Mouse (Mus musculus) lung, postnatal 36 days (tissue): ENCODE results near the gene Lrrc41.

ENCODE experiments used
- DNase-seq: peaks from one replicate; pipeline ENCODE4 v3.0.0; 2022; ENCODE audit warnings: mixed read lengths

Gene Lrrc41

GRCm38 (mm10) chr4:116074861-116075620 is at the start of gene Lrrc41, which contains the start of gene Uqcrh:
Gene Lrrc41, plus strand, starts transcription at chr4:116075269.
Gene Uqcrh, minus strand, starts transcription at chr4:116075071.
- peak; percentile 96 for DNase-seq

GRCm38 (mm10) chr4:116032906-116033305 is 42.2 kb upstream of the Lrrc41 start:
- no peak for DNase-seq

- no peak for DNase-seq
Measured at GRCm38 (mm10) chr4:116033374-116033773, 41.7 kb upstream of the Lrrc41 start.

- no peak for DNase-seq
Measured at GRCm38 (mm10) chr4:116040466-116040865, 34.6 kb upstream of the Lrrc41 start.

- DNase-seq: peak; percentile 35
Measured at GRCm38 (mm10) chr4:116042186-116042585, 32.9 kb upstream of the Lrrc41 start.

GRCm38 (mm10) chr4:116046604-116047003 is 28.5 kb upstream of the Lrrc41 start:
- no peak for DNase-seq

- no peak for DNase-seq
Measured at GRCm38 (mm10) chr4:116047681-116048080, 27.4 kb upstream of the Lrrc41 start.

- DNase-seq: peak; percentile 91
Measured at GRCm38 (mm10) chr4:116048130-116048920, 26.7 kb upstream of the Lrrc41 start.

- peak; percentile 25 for DNase-seq
Measured at GRCm38 (mm10) chr4:116049211-116049610, 25.9 kb upstream of the Lrrc41 start.

GRCm38 (mm10) chr4:116052526-116053293 is 22.4 kb upstream of the Lrrc41 start:
- DNase-seq: peak; percentile 78

- peak; percentile 97 for DNase-seq
Measured at GRCm38 (mm10) chr4:116053399-116053961, 21.6 kb upstream of the Lrrc41 start, which contains the start of gene Nsun4. Gene Nsun4, minus strand, starts transcription at chr4:116053876.

- no peak for DNase-seq
Measured at GRCm38 (mm10) chr4:116057559-116057958, 17.5 kb upstream of the Lrrc41 start.

- DNase-seq: no peak
Measured at GRCm38 (mm10) chr4:116059012-116059726, 15.9 kb upstream of the Lrrc41 start.

- DNase-seq: no peak
Measured at GRCm38 (mm10) chr4:116063855-116064254, 11.2 kb upstream of the Lrrc41 start.

- DNase-seq: peak; percentile 25
Measured at GRCm38 (mm10) chr4:116070116-116070515, 5.0 kb upstream of the Lrrc41 start.

- DNase-seq: peak; percentile 44
Measured at GRCm38 (mm10) chr4:116073146-116073545, 1.9 kb upstream of the Lrrc41 start.

GRCm38 (mm10) chr4:116074145-116074675 is 859 bp upstream of the Lrrc41 start:
- DNase-seq: peak; percentile 38

GRCm38 (mm10) chr4:116075631-116076368 is 731 bp downstream of the Lrrc41 start:
- peak; percentile 71 for DNase-seq

GRCm38 (mm10) chr4:116076369-116077231 is 1.5 kb downstream of the Lrrc41 start:
- peak; percentile 24 for DNase-seq
